Mouse (Mus musculus) gastrocnemius, adult 8-10 months (tissue): ENCODE results near the gene Fibp. TPM values are rescaled to one million over a fixed set of nuclear protein-coding genes. Genes with fewer than 3 reads are reported as not detected.

Experiments used
- total RNA-seq, 4 experiments: library from RNA; stranded (reverse); gene quantifications; 2 replicates each; pipeline ENCODE4 v1.2.4; 2022

Gene Fibp
- total RNA-seq, 4 experiments from 2014 or later = 29.2 to 35.1 (median 32.8) TPM

Other genes with a start within 250 kb of the Fibp start
- gene Pacs1, start 187.5 kb upstream of the Fibp start, total RNA-seq = 1 to 10 TPM; 4.5 to 6.6 (median 5.4) TPM
- gene Sf3b2, start 165.2 kb upstream of the Fibp start, total RNA-seq = 10 to 100 TPM; 59.7 to 74.1 (median 62.9) TPM
- under 1 TPM in 1 of 4 experiments, not detected in 3; 0.17 TPM for gene Gal3st3, start 162.3 kb upstream of the Fibp start, total RNA-seq
- not detected for gene Catsper1, start 124.9 kb upstream of the Fibp start, total RNA-seq
- gene Cst6, start 111.0 kb upstream of the Fibp start, total RNA-seq = 10 to 100 TPM; 44.0 to 55.9 (median 44.9) TPM
- 10 to 100 TPM; 16.3 to 18.8 (median 17.9) TPM for gene Eif1ad, start 93.9 kb upstream of the Fibp start, total RNA-seq
- gene Banf1, start 93.4 kb upstream of the Fibp start, total RNA-seq = 100 to 1,000 TPM; 122 to 146 (median 135) TPM
- gene Sart1, start 71.9 kb upstream of the Fibp start, total RNA-seq = 10 to 100 TPM; 40.2 to 52.1 (median 45.3) TPM
- 1 to 10 TPM in 3 of 4 experiments, under 1 TPM in 1; 0.96 to 2.4 (median 2.0) TPM for gene Tsga10ip, start 58.1 kb upstream of the Fibp start, total RNA-seq
- 100 to 1,000 TPM; 727 to 752 (median 743) TPM for gene Drap1, start 35.6 kb upstream of the Fibp start, total RNA-seq
- gene AI837181, start 35.5 kb upstream of the Fibp start, total RNA-seq = 10 to 100 TPM; 33.7 to 38.3 (median 35.8) TPM
- gene Fosl1, start 13.1 kb upstream of the Fibp start, total RNA-seq = not detected
- gene Ccdc85b, start 2.7 kb upstream of the Fibp start, total RNA-seq = 1 to 10 TPM; 5.5 to 8.1 (median 6.3) TPM
- not detected for gene Ctsw, start 7.9 kb downstream of the Fibp start, total RNA-seq
- 1 to 10 TPM; 3.2 to 6.1 (median 3.8) TPM for gene Efemp2, start 13.3 kb downstream of the Fibp start, total RNA-seq
- gene Mus81, start 27.8 kb downstream of the Fibp start, total RNA-seq = 10 to 100 TPM; 18.5 to 22.8 (median 21.2) TPM
- gene Cfl1, start 29.8 kb downstream of the Fibp start, total RNA-seq = 10 to 100 TPM; 44.8 to 57.2 (median 51.2) TPM
- under 1 TPM in 3 of 4 experiments, not detected in 1; 0.31 to 0.67 (median 0.47) TPM for gene 1700020D05Rik, start 43.2 kb downstream of the Fibp start, total RNA-seq
- 1 to 10 TPM; 5.3 to 6.4 (median 5.9) TPM for gene Snx32, start 49.9 kb downstream of the Fibp start, total RNA-seq
- not detected for gene Ovol1, start 100.0 kb downstream of the Fibp start, total RNA-seq
- 1 to 10 TPM; 2.0 to 2.6 (median 2.5) TPM for gene Ap5b1, start 107.4 kb downstream of the Fibp start, total RNA-seq
- gene Rnaseh2c, start 141.3 kb downstream of the Fibp start, total RNA-seq = 10 to 100 TPM; 40.5 to 63.8 (median 50.9) TPM
- gene Kat5, start 149.6 kb downstream of the Fibp start, total RNA-seq = 10 to 100 TPM; 17.2 to 23.9 (median 21.6) TPM
- 10 to 100 TPM; 13.8 to 20.5 (median 15.0) TPM for gene Rela, start 176.9 kb downstream of the Fibp start, total RNA-seq
- 1 to 10 TPM; 2.1 to 6.9 (median 6.3) TPM for gene Sipa1, start 203.1 kb downstream of the Fibp start, total RNA-seq
- 1 to 10 TPM; 7.1 to 8.7 (median 8.1) TPM for gene Map3k11, start 228.1 kb downstream of the Fibp start, total RNA-seq
- gene Pcnx3, start 228.3 kb downstream of the Fibp start, total RNA-seq = 10 to 100 TPM; 11.8 to 15.2 (median 13.7) TPM
- not detected for gene Kcnk7, start 243.8 kb downstream of the Fibp start, total RNA-seq